ENCODE assay signal across 19 mouse cellular contexts in the genomic region with DNA sequence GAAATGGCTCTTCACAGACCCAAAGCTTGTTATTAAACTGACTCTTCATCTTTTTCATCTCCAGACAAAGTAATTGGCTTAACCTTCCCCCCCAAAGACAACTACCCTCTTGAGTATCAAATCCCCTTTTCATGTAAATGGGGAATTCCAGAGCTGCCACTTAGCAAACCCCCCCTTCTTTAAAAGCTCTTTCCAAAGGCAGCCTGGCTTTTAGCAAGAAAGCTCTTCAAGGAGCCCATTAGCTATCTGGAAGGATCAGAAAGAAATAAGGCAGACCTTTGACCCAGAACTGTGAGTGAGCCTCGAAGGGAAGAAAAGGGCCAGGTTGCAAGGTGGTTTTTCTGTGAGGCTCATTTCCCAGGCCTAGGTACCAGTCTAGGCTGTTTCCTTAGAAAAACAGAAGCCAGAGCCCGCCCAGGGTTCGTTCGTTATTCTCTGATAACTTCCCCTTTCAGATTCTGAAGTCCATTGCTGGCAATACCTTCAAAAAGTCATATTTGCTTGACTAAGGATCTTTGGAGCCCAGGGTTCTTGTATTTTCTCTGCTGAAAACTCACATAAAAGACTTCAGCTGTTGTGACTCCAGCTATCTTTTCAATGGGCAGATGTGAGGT.
A peak's percentile ranks its signal among the peaks of the same experiment; 100 is the strongest.
DNase-seq lines count a peak whose midpoint lies in the region; ATAC-seq and TF ChIP-seq lines count a peak whose summit lies in the region.
"Had no signal": no experiment of that assay in that cellular context is flagged by ENCODE, and none has a peak within 500 bp of the region (broad histone marks: within the 10 kb centered on the region; RNA-seq: fewer than 3 reads in every experiment).

No protein-coding gene starts in this region.

- H3K27ac ChIP-seq in midbrain, embryonic 10.5 days (replicated peaks): peak overlapping the region; percentile 63; the same call in 1 of the 2 replicates
- no peak overlapping the region for H3K27ac ChIP-seq in midbrain, embryonic 13.5 days
- H3K27ac ChIP-seq in bone marrow, adult 2 months (ENCODE audit: control insufficient read depth, insufficient read depth, low read depth, low read length, poor library complexity): peak overlapping the region; percentile 59; the same call in 1 of the 2 replicates
- H3K27ac ChIP-seq in forebrain, postnatal 0 days (ENCODE audit: low read depth, low read length): no peak overlapping the region
- H3K27ac ChIP-seq: embryonic facial prominence, embryonic 13.5 days; hindbrain, embryonic 15.5 days; liver, embryonic 12.5 days; lung, embryonic 15.5 days; neural tube, embryonic 12.5 days had no signal

- no peak for TF ChIP-seq POLR2A in bone marrow, adult 2 months (IDR thresholded peaks at IDR 0.05; ENCODE audit: borderline replicate concordance, control insufficient read depth, low read depth, low read length)

- no peak overlapping the region for H3K4me2 ChIP-seq in midbrain, embryonic 13.5 days (replicated peaks)
- H3K4me2 ChIP-seq in forebrain, postnatal 0 days (ENCODE audit: low read depth): no peak overlapping the region
- H3K4me2 ChIP-seq: embryonic facial prominence, embryonic 13.5 days; hindbrain, embryonic 15.5 days; liver, embryonic 12.5 days; lung, embryonic 15.5 days; neural tube, embryonic 12.5 days had no signal

- ATAC-seq in midbrain, embryonic 13.5 days: no peak
- no peak for ATAC-seq in cerebellum, adult (ENCODE audit: insufficient number of reproducible peaks, low FRiP score, low TSS enrichment)
- ATAC-seq in forebrain, postnatal 0 days: no peak
- ATAC-seq: liver, embryonic 12.5 days had no signal

- H3K9ac ChIP-seq in midbrain, embryonic 13.5 days (replicated peaks): no peak overlapping the region
- no peak overlapping the region for H3K9ac ChIP-seq in forebrain, postnatal 0 days
- H3K9ac ChIP-seq: embryonic facial prominence, embryonic 13.5 days; hindbrain, embryonic 15.5 days; liver, embryonic 12.5 days; lung, embryonic 15.5 days; neural tube, embryonic 12.5 days had no signal

- WGBS in midbrain, embryonic 10.5 days: 49% methylated on average over 4 of the region's 4 CpGs
- 48% methylated on average over 4 of the region's 4 CpGs for WGBS in midbrain, embryonic 13.5 days
- 5% methylated on average over 4 of the region's 4 CpGs for WGBS in bone marrow, adult 2 months
- WGBS in forebrain, postnatal 0 days: 51% methylated on average over 4 of the region's 4 CpGs

- H3K36me3 ChIP-seq in midbrain, embryonic 10.5 days: no peaks in the 10 kb centered on the region
- H3K36me3 ChIP-seq in midbrain, embryonic 13.5 days: no peaks in the 10 kb centered on the region
- no peaks in the 10 kb centered on the region for H3K36me3 ChIP-seq in forebrain, postnatal 0 days (ENCODE audit: insufficient read depth)
- H3K36me3 ChIP-seq: embryonic facial prominence, embryonic 13.5 days; hindbrain, embryonic 15.5 days; liver, embryonic 12.5 days; lung, embryonic 15.5 days; neural tube, embryonic 12.5 days had no signal

- peaks cover 26% of the 10 kb centered on the region for H3K4me1 ChIP-seq in midbrain, embryonic 10.5 days
- H3K4me1 ChIP-seq in midbrain, embryonic 13.5 days (replicated peaks): peaks cover 15% of the 10 kb centered on the region
- peaks cover 2% of the 10 kb centered on the region; the same call in 1 of the 2 replicates for H3K4me1 ChIP-seq in bone marrow, adult 2 months (ENCODE audit: control insufficient read depth, insufficient read depth, low read length)
- no peaks in the 10 kb centered on the region for H3K4me1 ChIP-seq in forebrain, postnatal 0 days (ENCODE audit: insufficient read depth)
- H3K4me1 ChIP-seq: embryonic facial prominence, embryonic 13.5 days; hindbrain, embryonic 15.5 days; liver, embryonic 12.5 days; lung, embryonic 15.5 days; megakaryocyte, embryonic 14.5 days had no signal

- no peak overlapping the region for H3K4me3 ChIP-seq in midbrain, embryonic 10.5 days
- H3K4me3 ChIP-seq in midbrain, embryonic 13.5 days (replicated peaks): no peak overlapping the region
- H3K4me3 ChIP-seq in bone marrow, adult 2 months (replicated peaks; ENCODE audit: control insufficient read depth, low read depth, low read length): no peak overlapping the region
- H3K4me3 ChIP-seq in forebrain, postnatal 0 days (ENCODE audit: low read depth, low read length): no peak overlapping the region
- H3K4me3 ChIP-seq: embryonic facial prominence, embryonic 13.5 days; hindbrain, embryonic 15.5 days; liver, embryonic 12.5 days; lung, embryonic 15.5 days; megakaryocyte, embryonic 14.5 days; neural tube, embryonic 12.5 days had no signal

- no peak for TF ChIP-seq CTCF in bone marrow, adult 2 months (IDR thresholded peaks at IDR 0.05; ENCODE audit: control insufficient read depth, insufficient read depth, low read length)
- TF ChIP-seq CTCF in forebrain, postnatal 0 days (IDR thresholded peaks at IDR 0.05; ENCODE audit: low read depth): no peak

- DNase-seq in embryo, embryonic 10.5 days (ENCODE audit: low spot score): peak; percentile 42
- DNase-seq in embryo, embryonic 9.5 days (ENCODE audit: extremely low spot score): no peak
- DNase-seq in midbrain, embryonic 10.5 days (ENCODE audit: low spot score): no peak
- DNase-seq in mesoderm, embryonic 11.5 days (ENCODE audit: low read depth, low spot score): peak; percentile 23
- no peak for DNase-seq in forebrain, postnatal 0 days
- DNase-seq: adrenal gland, postnatal 14 days; cerebellum, adult 9-11 months; gastrocnemius, postnatal 10 days; heart, postnatal 14 days; layer of hippocampus, postnatal 36 days had no signal

- peaks cover 14% of the 10 kb centered on the region; the same call in 1 of the 2 replicates for H3K27me3 ChIP-seq in midbrain, embryonic 10.5 days (ENCODE audit: low read depth, poor library complexity, severe bottlenecking)
- no peaks in the 10 kb centered on the region for H3K27me3 ChIP-seq in midbrain, embryonic 13.5 days
- no peaks in the 10 kb centered on the region for H3K27me3 ChIP-seq in forebrain, postnatal 0 days (ENCODE audit: insufficient read depth, low read length)
- H3K27me3 ChIP-seq: embryonic facial prominence, embryonic 13.5 days; hindbrain, embryonic 15.5 days; liver, embryonic 12.5 days; lung, embryonic 15.5 days; megakaryocyte, embryonic 14.5 days; neural tube, embryonic 12.5 days had no signal

- no peaks in the 10 kb centered on the region for H3K9me3 ChIP-seq in midbrain, embryonic 10.5 days (replicated peaks)
- no peaks in the 10 kb centered on the region for H3K9me3 ChIP-seq in midbrain, embryonic 13.5 days
- H3K9me3 ChIP-seq in forebrain, postnatal 0 days (ENCODE audit: low read length): no peaks in the 10 kb centered on the region
- H3K9me3 ChIP-seq: embryonic facial prominence, embryonic 13.5 days; hindbrain, embryonic 15.5 days; liver, embryonic 12.5 days; lung, embryonic 15.5 days; neural tube, embryonic 12.5 days had no signal

Comparison
In these comparisons a context has a peak if more than half of its experiments do, and no peak if none do; other contexts are left out.
1. DNase-seq: peak in embryo, embryonic 10.5 days (single experiment) and mesoderm, embryonic 11.5 days (single experiment); none in embryo, embryonic 9.5 days (single experiment), midbrain, embryonic 10.5 days (single experiment) and forebrain, postnatal 0 days (single experiment).
2. H3K27ac ChIP-seq: peak in midbrain, embryonic 10.5 days (single experiment) and bone marrow, adult 2 months (single experiment); none in midbrain, embryonic 13.5 days (single experiment) and forebrain, postnatal 0 days (single experiment).